Mouse (Mus musculus) CH12F3 (cell line): ENCODE measurements around the gene Mcf2l.

ENCODE experiments used
- in situ Hi-C: fragments of 300-500 bp; cut with MboI; formaldehyde crosslinking; loops from 2 replicates; pipeline ENCODE4 v1.14.3; 2020; ENCODE audit warnings: low sequenced_read_pairs

Mcf2l gene

GRCm38 (mm10) chr8:12906597-12906996 is 33.0 kb downstream of the Mcf2l start:
- in situ Hi-C loops = no loop called here

GRCm38 (mm10) chr8:12907730-12908129 is 34.1 kb downstream of the Mcf2l start:
- in situ Hi-C loops = no loop called here

DNA sequence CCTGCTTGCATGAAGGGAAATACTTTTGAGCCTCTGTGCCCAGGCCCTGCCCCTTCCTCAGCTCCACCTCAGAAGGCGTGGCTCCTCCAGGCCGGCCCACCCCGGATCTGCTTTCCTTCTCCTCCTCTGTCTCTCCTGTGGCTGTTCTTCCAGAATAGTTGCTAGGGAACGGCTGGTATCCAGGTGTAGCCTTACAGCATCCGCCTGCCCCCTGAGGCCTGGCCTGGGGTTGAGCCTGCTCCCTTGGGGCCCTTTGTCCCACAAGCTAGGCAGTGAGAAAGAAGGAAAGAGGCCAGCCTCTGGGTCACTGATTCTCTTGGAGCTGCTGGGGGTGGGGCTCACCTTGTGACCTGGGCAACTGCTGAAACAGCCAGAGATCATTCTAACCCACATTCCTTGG is 38.4 kb downstream of the Mcf2l start:
- in situ Hi-C loops = no loop called here

- in situ Hi-C loops = no loop called here
These were observed 41.8 kb downstream of the Mcf2l start for GRCm38 (mm10) chr8:12915187-12916006.

DNA sequence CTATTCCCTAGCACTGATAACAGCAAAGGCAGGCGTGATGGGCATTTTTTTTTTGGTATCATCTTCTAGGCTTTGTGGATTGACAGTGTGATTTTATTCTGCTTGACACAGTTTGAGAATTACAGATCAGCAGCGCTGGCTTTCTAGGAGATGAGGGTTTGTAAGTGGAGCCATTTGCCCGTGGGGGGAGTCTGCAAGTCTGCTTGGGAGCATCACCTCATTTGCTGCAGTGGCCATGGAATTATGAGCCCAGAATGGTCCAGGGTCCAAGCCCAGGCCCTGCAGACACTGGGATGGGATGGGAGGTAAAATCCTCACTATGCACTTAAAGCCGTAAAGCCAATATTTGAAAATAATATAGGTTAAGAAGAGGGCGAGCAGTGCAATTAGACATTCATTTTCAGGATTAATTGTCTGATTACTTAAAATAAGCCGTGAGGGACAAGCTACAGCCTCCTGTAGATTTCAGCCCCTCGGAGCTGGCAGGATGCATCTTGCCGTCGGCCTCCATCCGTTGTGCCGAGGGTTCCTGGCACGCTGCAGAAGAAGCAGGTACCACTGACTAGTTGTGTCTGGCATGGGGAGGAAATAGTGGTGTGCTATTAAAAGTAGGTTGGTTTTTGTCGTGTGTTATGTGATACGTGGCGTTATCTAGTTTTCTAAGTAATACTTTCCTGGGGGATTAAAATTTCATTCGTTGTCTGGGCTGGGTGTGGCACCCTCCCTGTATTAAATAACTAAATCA is 42.7 kb downstream of the Mcf2l start:
- in situ Hi-C loops = no loop called here

- in situ Hi-C loops = no loop called here
These were observed 43.4 kb downstream of the Mcf2l start for GRCm38 (mm10) chr8:12917029-12917428.

DNA sequence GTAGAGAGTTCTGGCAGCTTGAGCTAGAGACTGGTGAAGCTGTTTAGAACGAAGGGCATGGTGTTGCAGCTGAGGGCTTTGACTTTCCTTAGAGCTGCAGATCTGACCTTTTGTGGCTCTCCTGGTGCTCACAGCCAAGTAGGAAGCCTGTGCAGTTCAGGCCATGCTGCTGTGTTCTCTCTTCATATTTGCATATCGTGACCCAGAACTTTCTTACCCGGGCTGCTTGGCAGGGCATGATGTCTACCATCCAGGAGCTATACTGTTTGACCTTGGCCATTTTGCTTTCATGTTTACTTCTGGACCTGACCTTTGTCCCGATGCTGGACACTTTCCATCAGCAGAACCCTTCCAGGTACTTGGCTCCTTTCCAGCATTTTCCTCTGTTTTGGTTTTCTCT is 44.2 kb downstream of the Mcf2l start:
- in situ Hi-C loops = no loop called here

- in situ Hi-C loops = no loop called here
These were observed 47.0 kb downstream of the Mcf2l start for GRCm38 (mm10) chr8:12920599-12920998.

DNA sequence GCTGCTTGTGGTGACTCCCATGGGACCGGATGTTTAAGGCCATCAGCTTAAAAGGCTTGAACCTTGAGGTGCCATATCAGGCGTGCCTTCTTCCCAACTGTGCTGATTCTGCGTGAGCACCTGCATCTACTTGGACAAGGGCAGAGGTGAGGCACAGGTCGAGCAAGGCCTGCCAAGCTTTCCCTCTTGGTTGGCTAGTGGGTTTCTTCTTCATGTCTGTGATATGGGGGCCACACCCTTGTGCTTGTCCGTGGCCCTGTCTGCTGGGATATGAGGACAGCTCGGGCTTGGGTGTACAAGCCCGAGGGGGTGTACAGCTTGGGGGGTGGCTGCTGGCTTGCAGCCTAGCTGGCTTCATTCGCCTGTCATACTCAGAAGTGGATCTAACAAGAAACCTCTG is 51.4 kb downstream of the Mcf2l start:
- in situ Hi-C loops = no loop called here

DNA sequence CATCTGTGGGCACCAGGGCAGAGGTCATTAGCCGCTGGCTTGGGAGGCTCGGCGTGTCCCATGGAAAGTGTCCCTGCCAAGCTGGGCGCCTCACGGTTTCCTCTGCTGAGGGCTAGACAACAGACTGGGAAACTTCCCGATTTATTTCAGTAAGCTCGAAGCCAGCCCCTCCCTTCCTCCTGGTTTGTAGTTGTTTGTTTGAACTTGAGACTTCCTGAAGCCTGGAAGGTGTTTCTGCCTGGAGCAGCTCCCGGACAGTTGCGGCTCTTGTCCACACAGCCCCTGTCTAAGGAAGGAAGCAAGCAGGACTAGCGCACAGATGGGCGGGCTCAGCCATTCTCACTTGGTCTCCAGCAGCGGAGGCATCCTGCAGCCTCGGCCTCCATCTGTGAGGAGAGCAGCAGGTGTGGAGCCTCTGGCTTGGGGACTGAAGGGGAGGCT is 52.4 kb downstream of the Mcf2l start:
- in situ Hi-C loops = no loop called here

DNA sequence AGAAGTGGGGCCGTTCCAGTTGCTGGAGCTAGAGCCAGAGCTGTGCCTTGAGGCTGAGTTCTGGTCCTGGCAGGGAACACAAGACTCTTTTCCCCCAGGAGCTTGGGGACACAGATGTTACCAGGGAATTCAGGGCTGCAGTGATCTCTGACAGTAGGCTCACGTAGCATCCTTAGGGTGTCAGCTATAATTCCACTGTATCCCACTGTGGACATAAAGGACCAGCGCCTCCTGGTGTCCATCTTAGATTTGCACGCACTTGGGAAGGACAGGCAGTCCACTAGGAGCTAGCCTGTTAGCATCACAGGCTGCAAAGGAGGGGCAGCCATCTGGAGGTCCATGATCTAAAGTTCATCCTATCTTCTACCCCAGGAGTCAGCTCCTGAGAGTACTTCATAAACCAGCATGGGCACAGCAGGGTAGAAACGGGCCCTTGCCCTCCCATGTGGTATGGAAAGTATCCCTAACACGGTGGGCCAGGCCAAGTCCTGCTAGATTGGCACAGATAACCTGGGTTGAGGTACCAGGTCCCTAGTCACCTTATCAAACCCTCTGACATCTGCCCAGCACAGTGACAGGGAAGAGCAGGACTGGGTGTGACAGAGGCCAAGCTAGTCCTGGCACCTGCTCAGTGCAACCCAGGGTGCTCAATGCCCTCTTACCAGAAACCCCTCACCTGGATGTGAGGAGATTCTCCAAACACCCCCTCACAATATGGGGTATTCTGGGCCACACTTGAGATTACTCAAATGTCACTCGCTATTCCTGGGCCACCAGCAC is 53.8 kb downstream of the Mcf2l start:
- in situ Hi-C loops = no loop called here

DNA sequence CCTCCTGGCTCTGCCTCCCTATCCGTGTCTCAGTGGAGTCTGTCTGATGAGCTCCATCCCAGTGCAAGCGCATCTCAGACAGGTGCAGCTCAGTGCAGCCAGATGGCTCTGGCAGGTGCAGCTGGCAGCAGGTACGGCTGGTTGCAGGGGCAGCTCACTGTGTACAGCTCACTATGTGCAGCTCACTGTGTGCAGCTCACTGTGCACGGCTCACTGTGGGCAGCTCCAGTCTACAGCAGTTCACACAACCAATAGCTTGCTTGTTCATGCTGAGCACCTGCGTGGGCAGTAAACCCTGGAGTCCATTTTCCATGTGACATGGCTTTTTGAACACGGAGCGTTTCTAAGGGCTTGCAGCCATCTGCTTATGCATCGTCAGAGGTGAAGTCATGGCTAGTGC is 54.4 kb downstream of the Mcf2l start:
- in situ Hi-C loops = no loop called here

DNA sequence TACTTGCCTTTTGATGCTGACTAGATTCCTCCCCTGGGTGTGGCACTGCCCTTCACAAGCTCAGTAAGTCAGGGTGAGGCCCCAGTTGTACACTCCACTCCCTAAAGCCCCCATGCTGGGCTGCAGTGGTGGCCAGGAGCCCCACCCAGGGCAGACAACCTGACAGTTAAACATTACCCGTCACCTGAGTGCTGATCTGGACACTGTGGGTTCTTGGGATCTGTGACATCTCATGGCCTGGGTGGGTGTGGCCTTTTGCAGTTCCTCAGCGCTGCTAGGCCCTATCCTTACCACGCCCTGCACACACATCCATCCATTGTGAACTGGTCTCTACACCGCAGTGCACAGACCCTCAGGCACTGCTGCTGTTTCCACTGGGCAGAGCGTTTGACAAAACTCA is 55.3 kb downstream of the Mcf2l start:
- in situ Hi-C loops = no loop called here

DNA sequence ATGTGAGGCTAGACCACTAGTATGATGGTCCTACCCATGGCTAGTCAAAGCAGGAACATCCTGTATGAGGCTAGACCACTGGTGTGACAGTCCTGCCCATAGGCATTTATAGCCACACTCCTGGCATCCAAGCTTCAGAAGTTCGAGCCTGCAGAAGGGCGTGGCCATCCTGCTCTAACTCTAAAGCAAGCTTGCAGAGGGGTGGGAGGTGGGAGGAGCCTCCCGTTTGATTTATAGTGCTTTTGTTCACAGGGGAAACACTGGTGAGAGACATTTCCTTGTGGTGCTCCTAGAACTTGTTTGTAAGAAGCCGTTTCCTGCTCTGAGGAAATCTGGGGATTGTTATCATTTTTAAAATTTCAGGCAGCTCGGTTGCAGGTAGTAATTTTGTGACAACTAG is 56.7 kb downstream of the Mcf2l start:
- in situ Hi-C loops = no loop called here

- in situ Hi-C loops = no loop called here
These were observed 57.8 kb downstream of the Mcf2l start for GRCm38 (mm10) chr8:12931426-12931825.

DNA sequence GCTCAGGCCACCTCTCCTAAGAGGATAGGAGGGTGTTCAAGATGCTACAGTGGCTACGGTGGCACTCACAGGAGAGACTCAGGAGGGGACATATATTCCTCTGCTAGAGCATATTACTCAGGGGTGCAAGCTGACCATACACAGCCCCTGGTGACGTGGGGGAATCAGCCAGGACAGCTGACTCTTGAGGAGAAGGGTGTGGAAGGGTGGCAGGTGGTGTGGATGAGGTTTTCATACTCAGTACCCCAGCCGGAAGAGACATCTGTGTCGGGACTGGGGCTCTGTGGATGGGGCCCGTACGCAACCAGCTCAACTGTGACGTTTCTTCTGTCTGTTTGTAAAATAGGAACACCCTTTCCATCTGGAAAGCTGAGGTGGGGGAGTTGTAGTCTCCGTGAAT is 58.9 kb downstream of the Mcf2l start:
- in situ Hi-C loops = no loop called here

DNA sequence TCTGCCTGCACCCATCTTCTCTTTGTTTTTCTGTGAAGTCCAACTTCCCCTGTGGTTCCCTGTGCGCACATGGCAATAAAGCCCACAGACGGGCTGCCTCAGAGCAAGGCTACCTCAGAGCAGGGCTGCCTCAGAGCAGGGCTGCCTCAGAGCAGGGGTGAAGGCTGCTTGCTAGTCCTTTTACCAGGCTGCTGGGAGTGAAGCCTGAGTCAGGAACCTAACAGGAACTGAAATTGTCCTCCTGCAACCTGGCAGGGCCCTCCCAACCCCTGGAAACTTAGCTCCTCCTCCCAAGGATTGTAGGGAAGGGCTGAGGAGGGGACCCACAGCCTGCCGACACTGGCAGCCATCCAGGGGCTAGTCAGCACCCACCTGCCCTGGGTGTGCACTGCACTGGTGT is 60.2 kb downstream of the Mcf2l start:
- in situ Hi-C loops = no loop called here

GRCm38 (mm10) chr8:12934453-12935043 is 60.9 kb downstream of the Mcf2l start:
- in situ Hi-C loops = no loop called here

DNA sequence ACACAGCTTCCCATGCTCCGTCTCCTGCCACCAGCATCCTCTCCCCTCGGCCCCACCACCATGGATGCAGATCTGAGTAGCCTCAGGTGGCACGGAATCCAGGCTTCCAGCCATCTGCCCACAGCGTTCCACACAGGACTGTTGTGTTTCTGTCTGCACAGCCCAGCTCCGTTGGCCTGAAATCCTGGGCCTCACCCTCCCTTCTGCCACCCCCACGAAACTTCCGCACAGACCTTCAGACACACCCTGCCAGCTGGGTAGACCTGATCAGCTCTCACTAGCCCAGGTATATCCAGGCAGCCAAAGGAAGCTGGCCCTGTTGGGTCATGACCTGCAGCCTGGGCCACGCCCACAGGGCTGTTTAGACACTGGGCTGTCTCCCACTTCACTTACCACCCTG is 66.9 kb downstream of the Mcf2l start:
- in situ Hi-C loops = no loop called here

GRCm38 (mm10) chr8:12941161-12941926 is 67.7 kb downstream of the Mcf2l start:
- in situ Hi-C loops = no loop called here
